Mouse (Mus musculus): ENCODE data around the gene Cdkl3.

DNA sequence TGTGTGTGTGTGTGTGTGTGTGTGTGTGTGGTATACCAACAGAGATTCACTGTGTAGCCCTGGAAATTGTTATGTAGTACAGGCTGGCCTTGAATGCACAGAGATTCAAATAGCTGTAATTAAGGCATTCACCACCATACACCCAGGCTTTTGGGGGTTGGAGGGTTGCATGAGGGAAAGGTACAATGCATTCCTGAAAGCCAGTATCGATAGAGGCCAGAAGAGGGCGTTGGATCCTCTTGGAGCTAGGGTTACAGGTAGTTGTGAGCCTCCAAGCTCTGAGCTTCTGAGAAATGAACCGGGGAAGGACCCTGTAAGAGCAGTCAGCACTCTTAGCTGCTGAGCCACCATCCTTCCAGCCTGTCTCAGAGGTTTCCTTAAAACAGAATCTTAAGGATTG is 125.2 kb downstream of the Cdkl3 start:
- TF ChIP-seq CTCF (IDR thresholded peaks at IDR 0.05; ENCODE audit: low read depth) (peak; percentile 32; the same call in 1 of the 2 replicates), EP300 (IDR thresholded peaks at IDR 0.05; ENCODE audit: low read depth) (no peak)

All from liver, embryonic 14.5 days (tissue).